10 mouse cellular contexts compared by ENCODE assay signal in genomic region chr3:156563353-156563752, GRCm38 (mm10). TPM values are rescaled to one million over a fixed set of nuclear protein-coding genes. Genes with fewer than 3 reads are reported as not detected.
DNase-seq lines count a peak whose midpoint lies in the region; ATAC-seq lines count a peak whose summit lies in the region.
"Had no signal": no experiment of that assay in that cellular context is flagged by ENCODE, and none has a peak within 500 bp of the region (broad histone marks: within the 10 kb centered on the region; RNA-seq: fewer than 3 reads in every experiment).

No protein-coding gene starts in this region.

- no peaks in the 10 kb centered on the region for H3K9me3 ChIP-seq in limb, embryonic 12.5 days
- H3K9me3 ChIP-seq in stomach, embryonic 16.5 days (replicated peaks; ENCODE audit: control insufficient read depth, low read length): no peaks in the 10 kb centered on the region
- H3K9me3 ChIP-seq: liver, embryonic 15.5 days had no signal

- peaks cover 50% of the 10 kb centered on the region for H3K27me3 ChIP-seq in limb, embryonic 12.5 days
- peaks cover 11% of the 10 kb centered on the region for H3K27me3 ChIP-seq in stomach, embryonic 16.5 days (ENCODE audit: control insufficient read depth, insufficient read depth, low read length)

- peak overlapping the region; percentile 90 for H3K4me2 ChIP-seq in limb, embryonic 12.5 days
- H3K4me2 ChIP-seq in stomach, embryonic 16.5 days (ENCODE audit: low read depth, low read length): no peak overlapping the region
- H3K4me2 ChIP-seq: liver, embryonic 15.5 days had no signal

- ATAC-seq in limb, embryonic 12.5 days (ENCODE audit: insufficient number of reproducible peaks, insufficient read depth, low FRiP score, low TSS enrichment, low read depth): no peak
- ATAC-seq in stomach, embryonic 16.5 days (ENCODE audit: insufficient read depth, low FRiP score): no peak
- no peak for ATAC-seq in megakaryocyte progenitor cell, adult 5-6 weeks (replicated peaks; ENCODE audit: poor library complexity)
- ATAC-seq: activated CD4-positive, CD25-positive, alpha-beta regulatory T cell, adult 4 months had no signal

- no peaks in the 10 kb centered on the region for H3K36me3 ChIP-seq in limb, embryonic 12.5 days
- no peaks in the 10 kb centered on the region for H3K36me3 ChIP-seq in stomach, embryonic 16.5 days (ENCODE audit: control insufficient read depth, insufficient read depth, low read length)
- H3K36me3 ChIP-seq: liver, embryonic 15.5 days had no signal

- DNase-seq in embryo, embryonic 10 days (ENCODE audit: low spot score): peak; percentile 7
- no peak for DNase-seq in embryo, embryonic 9.5 days (ENCODE audit: extremely low spot score)
- DNase-seq in right cerebral cortex, postnatal 4 days: peak; percentile 5
- no peak for DNase-seq in right cerebral cortex, adult 18-20 months
- DNase-seq in adrenal gland, postnatal 4 days (ENCODE audit: low spot score in 2 of 2): no peak

- H3K27ac ChIP-seq in limb, embryonic 12.5 days: no peak overlapping the region
- H3K27ac ChIP-seq in stomach, embryonic 16.5 days (ENCODE audit: low read length): no peak overlapping the region
- H3K27ac ChIP-seq: liver, embryonic 15.5 days had no signal

- H3K4me3 ChIP-seq in limb, embryonic 12.5 days (replicated peaks): peak overlapping the region; percentile 69; the same call in 1 of the 2 replicates
- 0 out of 2 replicates have a peak overlapping the region, but pooled peaks have one; percentile 9 for H3K4me3 ChIP-seq in stomach, embryonic 16.5 days (replicated peaks; ENCODE audit: low read length)
- H3K4me3 ChIP-seq: liver, embryonic 15.5 days had no signal

- H3K4me1 ChIP-seq in limb, embryonic 12.5 days (replicated peaks): peaks cover 17% of the 10 kb centered on the region
- H3K4me1 ChIP-seq in stomach, embryonic 16.5 days (ENCODE audit: control insufficient read depth, insufficient read depth, low read length): peaks cover 5% of the 10 kb centered on the region; the same call in 1 of the 2 replicates
- H3K4me1 ChIP-seq: liver, embryonic 15.5 days had no signal

- WGBS in limb, embryonic 12.5 days: 17% methylated on average over 3 of the region's 3 CpGs
- WGBS in stomach, embryonic 16.5 days: 14% methylated on average over 3 of the region's 3 CpGs

- H3K9ac ChIP-seq in limb, embryonic 12.5 days (replicated peaks): no peak overlapping the region
- no peak overlapping the region for H3K9ac ChIP-seq in stomach, embryonic 16.5 days (ENCODE audit: low read length)
- H3K9ac ChIP-seq: liver, embryonic 15.5 days had no signal

RNA-seq across cellular contexts. Expression of gene Negr1, which starts 1.8 kb away (rescaled TPM):
- 2.7 and 2.9 TPM in 2 replicates for polyA plus RNA-seq in limb, embryonic 12.5 days (2016; fragmentation: Nextera tagmentation; extraction: Ambion mirVana)
- 4.7 and 5.3 TPM in 2 replicates for polyA plus RNA-seq in stomach, embryonic 16.5 days (2015; fragmentation: Nextera tagmentation; extraction: Ambion mirVana)
- total RNA-seq in adrenal gland, postnatal 4 days (2021): 10 to 100 TPM; 10.5 to 11.5 TPM
- total RNA-seq in megakaryocyte progenitor cell, adult 5-6 weeks (2015): not detected in 2 replicates
- total RNA-seq in megakaryocyte progenitor cell, adult 5-6 weeks (2017): not detected in 2 replicates

Comparison
In these comparisons a context has a peak if more than half of its experiments do, and no peak if none do; other contexts are left out.
1. DNase-seq: peak in embryo, embryonic 10 days (single experiment) and right cerebral cortex, postnatal 4 days (single experiment); none in embryo, embryonic 9.5 days (single experiment), right cerebral cortex, adult 18-20 months (single experiment) and adrenal gland, postnatal 4 days (0 of 2).
2. RNA of gene Negr1, which starts 1.8 kb away (total RNA-seq): 10.5 to 11.5 TPM in adrenal gland, postnatal 4 days; not detected in megakaryocyte progenitor cell, adult 5-6 weeks; every median in the first group is over 10 times any median in the second.